Mouse (Mus musculus) heart, postnatal 0 days (tissue): Measurements from ENCODE around the gene Prdm16.

Experiments
- CTCF ChIP-seq: IDR thresholded peaks from 2 replicates; pipeline ENCODE4 v1.5.1; 2016; ENCODE audit warnings: antibody characterized with exemption, control low read depth, low read depth
- EP300 ChIP-seq: IDR thresholded peaks from 2 replicates; pipeline ENCODE4 v1.6.1; 2016; ENCODE audit warnings: antibody characterized with exemption, low read depth

GRCm38 (mm10) chr4:154378876-154379275 lies 257.8 kb downstream of the Prdm16 start:
- TF ChIP-seq CTCF (no peak), EP300 (no peak)
